Mouse (Mus musculus): ENCODE results near the gene Slc26a9. TPM values are rescaled to one million over a fixed set of nuclear protein-coding genes. Genes with fewer than 3 reads are reported as not detected.

The Slc26a9 gene
- polyA plus RNA-seq (2017; shearing (Covaris generic)) = not detected

DNA sequence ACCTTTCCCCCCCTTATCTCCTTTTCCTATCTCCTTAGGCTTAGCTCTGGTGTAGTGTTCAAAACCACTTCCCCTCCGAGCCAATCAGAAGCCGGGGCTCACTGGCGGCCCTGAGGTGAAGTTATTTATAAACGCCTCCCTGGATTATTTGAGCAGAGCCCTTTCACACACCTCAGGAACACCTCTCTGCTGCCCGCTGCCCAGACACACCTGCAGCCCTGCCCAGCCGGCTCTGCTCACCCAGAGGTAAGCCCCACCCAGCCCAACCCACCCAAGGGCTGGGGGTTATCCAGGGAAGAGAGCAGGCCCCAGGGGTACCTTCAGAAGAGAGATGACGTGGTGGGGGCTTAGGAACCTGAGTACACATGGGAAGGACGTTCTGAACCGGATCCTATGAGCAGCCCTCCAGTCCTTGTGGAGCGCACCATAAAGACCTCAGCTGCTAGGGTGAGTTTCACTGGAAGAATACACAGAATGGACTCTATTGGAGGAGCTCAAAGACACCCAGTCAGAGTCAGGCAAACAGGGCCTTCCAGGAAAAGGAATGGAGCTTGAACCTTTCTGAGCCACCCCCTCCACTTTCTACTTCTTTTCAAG lies at the start of gene Slc26a9:
TSS of gene Slc26a9 (plus strand) at position 155 of the 597 bp plus-strand sequence.
- ATAC-seq = no peak

DNA sequence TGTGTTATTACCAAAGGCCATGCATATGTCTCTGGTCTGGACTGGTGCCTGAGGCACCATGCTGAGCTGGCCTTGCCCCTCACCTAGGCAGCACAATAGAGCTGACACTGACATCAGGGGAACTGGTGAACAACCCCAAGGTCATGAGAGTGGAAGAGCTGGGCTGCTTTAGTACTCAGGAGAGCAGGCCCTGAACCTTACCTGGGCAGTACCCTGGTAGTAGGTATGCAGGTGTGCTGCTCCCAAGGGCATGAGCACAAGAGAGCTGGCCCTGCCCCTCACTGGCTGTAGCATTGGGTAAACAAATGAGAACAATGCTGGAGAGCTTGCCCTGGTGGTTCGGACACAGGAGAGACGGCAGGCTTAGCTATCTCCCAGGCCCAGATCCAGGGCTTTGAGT lies 48.5 kb upstream of the Slc26a9 start:
- no peak for ATAC-seq

DNA sequence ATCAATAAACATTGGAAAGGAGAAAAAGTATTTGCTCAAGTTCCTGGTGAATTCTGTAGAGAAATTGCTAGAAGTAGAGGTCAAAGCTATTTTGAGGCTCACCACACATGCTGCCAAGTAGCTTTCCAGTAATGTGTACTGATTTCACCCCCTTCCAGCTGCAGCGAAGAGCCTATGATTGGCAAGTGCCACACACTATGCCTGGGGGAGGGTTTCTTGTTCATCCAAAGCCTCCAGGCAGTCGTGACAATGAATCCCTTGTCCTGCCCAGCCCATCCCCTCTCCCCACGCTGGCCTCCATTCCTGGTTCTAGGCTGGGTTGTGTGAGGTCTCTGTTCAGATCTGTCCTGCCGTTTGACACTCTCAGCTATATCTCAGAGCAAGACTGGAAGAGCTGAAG lies 47.5 kb upstream of the Slc26a9 start:
- ATAC-seq = no peak

DNA sequence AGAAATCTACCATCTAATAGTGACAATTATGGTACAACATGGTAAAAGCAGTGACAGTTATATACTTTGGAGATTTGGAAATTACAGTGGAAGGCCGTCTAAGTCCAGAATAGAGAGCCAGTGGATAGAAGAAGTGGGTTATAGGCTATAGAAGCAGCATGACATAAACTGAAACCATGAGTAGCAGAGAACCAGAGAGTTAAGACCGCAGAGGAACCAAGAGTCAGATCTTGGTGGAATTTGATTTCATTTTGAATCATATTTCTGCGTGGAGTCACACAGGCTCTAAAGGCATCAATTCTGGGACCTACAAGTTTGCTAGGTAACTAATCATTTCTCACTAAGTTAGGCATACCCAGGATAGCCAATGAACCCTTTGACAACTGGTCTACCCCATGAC lies 45.1 kb upstream of the Slc26a9 start:
- ATAC-seq = no peak

DNA sequence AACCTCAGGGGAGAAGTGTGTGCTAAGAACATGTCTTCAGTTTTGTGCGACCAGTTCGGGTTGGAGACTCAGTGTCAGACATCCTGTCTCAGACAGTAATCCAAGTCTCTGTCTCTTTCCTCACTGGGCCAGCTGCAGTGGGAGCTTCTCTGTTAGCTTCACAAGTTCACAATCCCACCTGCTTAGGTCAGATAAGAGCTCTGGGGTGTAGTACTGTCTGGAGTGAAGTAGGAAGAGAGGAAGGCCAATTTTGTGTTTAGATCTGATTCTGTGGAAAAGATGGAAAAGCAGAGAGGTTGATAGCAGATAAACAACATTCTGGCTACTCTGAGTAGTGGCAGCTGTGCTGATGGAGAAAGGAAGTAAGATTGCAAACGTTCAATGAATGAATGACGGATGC lies 44.2 kb upstream of the Slc26a9 start:
- no peak for ATAC-seq

DNA sequence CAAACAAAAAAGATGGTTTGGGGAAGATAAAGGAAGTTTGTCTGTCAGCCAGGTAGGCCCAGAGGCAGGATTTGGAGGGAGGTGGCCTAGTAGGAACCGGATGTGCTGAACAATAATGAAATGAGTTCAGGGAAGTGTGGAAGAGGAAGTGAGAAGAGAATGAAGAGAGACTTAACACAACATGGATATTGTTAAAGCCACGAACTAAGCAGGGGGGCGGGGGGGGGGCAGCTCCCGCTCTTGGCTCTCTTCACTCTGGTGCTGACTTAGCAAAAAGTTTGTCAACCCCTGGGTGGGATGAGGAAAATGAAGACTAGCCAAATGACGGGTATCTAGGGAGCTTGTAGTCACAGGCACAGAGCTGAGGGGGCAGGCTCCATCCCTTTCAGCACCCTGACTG lies 43.4 kb upstream of the Slc26a9 start:
- no peak for ATAC-seq

DNA sequence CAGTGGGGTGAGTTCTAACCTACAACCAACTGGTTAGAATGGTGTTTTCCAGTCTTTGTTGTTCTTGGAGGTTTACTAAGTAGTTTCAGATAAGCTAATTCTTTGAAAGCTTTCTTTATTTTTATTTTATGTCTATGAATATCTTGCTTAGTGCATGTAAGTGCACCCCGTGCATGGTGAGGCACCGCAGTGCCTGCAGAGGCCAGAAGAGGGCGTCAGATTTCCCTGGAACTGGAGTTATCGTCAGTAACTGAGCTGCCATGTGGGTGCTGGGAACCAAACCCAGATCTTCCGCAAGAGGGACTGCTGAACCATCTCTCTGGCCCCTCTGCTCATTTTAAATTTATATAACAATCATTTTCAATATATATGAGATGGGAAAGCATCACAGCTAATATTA lies 42.4 kb upstream of the Slc26a9 start:
- no peak for ATAC-seq

DNA sequence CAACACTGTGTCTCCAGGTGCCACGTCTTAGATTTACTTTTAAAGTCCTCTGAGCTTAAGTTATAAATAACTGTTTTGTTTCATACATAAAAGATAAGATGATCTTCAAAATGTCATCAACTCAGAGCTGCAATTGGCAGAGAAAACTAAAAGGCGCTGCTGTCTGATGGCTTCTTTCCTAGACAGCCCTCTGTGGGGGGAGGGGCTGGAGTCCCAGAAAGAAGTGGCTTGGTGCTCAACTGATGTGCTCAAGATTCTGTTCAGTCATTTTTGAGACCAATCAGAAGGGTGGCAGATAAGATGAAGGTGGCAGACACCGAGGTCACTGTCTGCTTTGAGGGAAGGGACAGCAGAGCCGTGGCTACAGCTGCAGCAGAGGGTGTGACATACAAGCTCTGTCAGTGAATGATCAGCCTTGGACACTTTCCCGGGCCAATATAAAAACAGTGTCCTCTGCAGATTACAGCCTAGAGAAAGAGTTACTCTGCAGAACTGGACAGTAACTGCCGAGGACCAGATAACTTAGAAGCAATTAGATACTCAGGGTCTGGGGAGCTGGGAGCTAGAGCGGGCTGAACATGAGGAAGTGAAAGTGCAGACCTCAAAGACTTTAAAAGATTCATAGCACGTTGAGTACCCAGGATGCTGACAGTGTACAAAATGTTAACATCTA lies 41.6 kb upstream of the Slc26a9 start:
- peak; percentile 36 for ATAC-seq

DNA sequence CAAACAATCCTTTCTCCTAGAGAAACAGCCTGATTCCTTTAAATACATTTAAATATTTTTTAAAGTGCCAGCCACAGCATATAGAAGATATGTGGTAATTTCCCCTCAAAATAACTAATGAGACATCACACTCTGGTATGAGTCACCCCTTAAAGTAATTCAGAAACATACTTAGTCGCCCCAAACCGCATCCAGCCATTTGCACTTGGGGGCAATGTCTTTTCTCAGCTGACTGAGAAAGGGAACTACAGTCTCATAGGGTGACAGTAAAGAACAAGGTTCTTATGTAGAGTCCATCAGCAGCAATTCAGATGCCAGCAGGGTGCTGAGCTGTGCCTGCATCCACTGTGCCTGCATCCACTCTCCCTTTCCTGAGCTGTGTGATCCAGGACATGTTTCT lies 40.3 kb upstream of the Slc26a9 start:
- ATAC-seq = peak; percentile 43

DNA sequence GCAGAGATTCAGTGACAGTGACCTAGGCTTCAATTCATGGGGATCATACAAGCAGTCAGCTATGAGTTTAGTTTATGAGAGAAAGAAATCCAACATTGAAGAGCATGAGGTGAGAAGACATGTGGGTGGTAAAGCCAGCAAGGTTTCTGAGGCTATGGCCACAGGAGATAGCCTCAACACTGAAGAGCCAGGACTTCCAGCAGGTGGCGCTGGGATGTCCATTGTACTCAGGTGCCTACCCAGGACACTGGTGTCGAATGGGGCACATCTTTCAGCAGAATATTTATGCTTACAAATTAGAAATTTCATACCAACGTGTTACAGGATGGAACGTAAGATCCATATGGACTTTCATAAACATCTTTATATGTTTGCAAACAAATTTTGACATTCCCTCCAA lies 35.5 kb upstream of the Slc26a9 start:
- ATAC-seq = no peak

DNA sequence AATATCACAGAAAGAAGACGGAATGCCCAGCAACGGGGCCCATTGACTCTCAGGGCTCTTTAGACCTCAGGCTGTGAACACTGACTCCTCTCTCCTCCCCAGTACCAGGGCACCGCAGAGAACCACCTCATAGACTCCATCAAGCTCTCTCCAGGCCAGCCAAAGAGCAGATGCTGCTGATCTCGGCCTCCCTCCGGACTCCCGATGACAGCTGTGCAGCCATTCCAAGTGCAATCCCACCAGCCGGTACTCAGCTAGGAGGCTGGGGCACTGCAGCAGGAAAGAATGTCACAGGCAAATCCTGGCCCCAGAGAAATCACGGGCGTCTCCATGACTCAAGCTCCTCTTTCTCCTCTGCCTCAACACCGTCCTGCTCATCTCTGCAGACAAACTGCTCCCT lies 32.3 kb upstream of the Slc26a9 start:
- no peak for ATAC-seq

DNA sequence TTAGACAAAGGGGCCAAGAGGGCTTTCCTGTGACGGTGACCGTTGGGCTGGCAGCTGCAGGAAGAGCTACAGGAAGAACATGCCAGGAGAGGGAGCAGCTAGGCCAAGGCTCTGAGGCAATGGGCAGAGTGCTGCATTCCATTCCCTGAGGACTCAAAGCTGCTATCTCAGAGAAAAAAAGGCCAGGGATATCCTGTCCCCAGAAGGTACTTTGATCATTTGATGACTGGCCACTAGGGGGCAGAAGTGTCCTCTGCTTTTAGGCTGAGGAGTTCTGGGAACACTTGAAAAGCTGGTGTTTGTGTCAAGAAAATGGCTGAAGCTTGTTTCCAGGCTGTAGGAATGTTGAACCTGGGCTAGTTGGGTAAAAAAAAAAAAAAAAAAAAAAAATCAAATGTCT lies 31.4 kb upstream of the Slc26a9 start:
- no peak for ATAC-seq

DNA sequence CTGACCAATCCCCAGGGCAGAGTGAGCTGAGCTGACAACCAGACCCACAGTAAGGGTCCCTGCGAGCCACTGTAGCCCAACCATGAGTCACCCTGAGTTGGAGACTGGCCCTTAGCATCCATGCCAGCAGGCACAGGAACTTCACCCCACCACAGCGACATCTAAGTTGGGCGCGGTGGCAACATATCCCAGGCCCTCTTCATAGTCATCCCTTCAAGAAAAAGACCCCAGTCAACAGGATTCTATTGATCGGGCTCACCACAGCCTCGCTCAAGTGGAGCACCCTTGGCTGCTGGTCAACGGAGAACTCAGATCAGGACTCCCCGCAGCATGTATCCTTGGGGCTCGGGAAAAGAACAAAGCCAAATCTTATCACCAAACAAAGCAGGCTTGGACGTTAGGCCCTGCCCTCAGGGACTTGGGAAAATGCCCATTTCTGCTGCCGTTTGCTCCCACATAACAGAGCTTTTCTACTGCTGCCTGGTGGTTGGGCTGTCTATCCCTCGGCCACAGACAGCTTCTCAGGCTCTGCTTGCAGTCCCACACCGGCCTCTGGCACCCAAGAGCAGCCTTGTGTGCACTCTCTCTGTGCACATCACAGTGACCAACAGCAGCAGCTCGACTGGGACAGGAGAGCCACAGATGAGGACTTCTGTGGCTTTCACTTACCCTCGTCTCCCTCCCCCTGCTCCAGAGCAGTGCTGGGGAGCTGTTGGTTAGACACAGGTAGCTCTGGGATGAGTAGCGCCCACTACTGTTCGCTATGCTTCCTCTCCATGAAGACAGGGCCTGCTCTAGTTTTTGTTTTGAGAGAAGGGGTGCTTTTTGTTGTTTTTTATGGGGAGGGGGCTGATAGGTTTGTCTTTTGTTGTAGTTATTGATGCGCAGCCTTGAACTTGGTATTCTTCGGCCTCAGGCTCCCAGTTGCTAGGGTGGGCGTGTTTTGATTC lies 29.2 kb upstream of the Slc26a9 start:
- no peak for ATAC-seq

DNA sequence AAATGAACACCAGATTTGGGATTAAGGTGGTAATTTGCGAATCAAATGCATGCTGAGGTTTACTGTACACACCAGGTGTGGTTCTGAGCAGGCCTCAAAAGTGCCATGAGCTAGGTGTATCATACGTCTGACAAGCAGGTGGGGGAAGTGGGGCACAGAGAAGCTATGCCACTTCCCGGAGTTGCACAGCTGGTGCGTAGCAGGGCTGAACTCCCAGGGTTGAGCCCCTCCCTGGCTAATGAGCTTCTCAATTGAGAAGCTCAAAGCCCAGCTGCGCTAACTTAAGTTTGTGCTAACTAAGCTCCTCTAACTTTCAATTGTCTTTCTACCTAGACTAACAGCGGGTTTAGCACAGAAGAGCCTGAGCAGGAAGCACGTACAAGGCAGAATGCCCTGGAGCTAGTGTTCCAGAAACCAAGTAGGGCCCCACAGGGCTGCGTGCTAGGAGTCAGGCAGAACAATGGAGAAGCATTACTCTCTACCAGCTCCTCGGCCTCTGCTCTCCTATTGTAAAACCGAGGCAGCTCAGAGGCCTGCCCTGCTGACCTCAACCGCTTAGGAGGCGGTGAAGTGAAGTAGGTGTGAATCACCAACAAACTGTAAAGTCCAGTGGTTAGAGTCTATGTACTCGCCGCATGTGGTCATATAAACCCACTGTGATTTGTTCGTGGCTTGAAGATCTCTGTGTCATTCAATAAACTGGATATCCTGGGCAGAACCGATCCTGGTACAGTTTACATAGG lies 24.7 kb upstream of the Slc26a9 start:
- no peak for ATAC-seq

DNA sequence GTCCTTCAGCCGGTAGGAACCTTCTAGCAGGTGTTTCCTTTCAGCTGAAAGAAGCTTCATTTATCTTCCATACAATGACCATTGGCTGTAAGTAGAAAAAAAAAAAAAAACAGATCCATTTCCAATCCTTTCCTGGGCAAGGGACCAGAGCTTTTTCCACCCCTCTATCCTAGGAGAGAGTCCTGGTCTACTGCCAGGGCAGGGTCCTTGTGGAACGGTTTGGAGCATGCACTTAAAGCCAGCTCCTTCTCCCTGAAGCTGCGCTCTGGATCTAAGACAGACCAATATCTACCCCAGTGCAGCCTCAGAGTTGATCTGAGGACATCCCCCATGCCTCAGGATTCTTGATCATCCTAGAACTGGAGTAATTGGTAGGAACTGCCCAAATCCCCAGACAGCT lies 21.8 kb upstream of the Slc26a9 start:
- no peak for ATAC-seq

DNA sequence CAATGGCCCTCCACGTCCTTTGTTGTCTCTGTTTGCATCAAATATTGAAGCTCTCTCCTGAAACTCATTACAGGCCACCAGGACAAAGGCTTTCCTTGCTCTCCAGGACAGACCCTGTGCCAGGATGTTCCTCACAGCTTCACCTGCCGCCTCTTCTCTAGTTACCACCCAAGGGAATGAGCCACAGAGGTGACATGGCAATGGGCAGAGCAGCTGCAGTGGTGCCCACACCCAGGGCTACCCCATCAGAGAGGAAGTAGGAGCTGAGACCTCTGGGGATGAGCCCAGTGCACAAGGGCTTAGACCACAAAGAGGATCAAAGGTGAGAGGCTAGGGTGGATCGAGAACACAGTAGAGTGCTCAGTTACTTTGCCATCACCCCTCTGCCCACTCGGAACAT lies 20.3 kb upstream of the Slc26a9 start:
- no peak for ATAC-seq

DNA sequence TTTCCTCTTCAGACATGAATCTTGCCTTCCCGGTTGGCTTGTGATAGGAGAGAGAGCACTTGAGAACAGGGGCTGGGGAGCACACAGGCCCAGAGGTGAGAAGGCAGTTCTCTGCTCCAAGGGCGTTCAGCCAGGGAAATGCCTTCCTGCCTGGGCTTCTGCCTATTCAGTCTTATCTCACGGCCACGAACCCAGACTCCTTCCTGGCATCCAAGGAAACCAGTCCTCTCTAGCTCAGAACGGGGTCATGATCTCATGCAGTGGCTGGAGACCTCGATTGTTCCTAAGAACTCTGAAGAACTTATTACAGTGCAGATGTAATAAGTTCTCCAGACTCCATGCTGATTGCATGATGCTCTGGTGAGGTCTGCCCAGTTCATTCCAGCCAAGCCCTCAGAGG lies 17.2 kb upstream of the Slc26a9 start:
- no peak for ATAC-seq

DNA sequence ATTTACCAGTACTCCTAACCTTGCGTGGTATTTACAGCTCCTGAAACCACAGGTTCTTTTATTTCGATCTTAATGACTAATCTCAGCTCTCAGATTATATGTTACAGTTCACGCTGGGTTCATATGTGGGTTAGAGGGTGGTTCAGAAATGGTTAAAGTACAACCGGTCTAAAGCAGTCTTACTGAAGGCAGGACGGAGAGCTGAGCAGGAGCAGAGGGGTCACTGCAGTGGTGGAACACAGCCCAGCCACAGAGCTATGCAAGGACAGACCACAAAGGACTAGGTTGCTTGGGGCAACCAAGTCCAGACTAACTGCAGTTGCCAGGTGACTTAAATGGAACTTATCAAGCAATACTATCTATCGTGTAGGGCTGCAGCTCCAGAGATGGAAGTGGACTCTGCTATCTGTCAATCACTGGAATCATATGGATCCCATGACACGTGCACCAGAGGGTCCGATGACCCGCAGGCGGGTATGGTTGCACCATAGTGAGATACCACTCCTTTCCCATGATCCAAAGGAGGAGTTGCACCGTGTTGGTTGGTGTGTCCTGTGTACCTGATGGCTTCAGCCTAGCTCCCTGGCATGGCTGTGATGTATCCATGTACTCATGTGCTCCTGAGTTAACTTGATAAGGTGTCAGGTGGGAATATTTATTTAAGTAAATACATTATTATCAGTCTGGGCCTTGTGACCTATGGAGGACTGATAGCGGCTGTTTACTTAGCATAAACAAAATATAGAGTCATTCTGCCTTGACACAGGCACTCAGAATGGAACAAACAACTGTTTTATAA lies 13.0 kb upstream of the Slc26a9 start:
- ATAC-seq = no peak

DNA sequence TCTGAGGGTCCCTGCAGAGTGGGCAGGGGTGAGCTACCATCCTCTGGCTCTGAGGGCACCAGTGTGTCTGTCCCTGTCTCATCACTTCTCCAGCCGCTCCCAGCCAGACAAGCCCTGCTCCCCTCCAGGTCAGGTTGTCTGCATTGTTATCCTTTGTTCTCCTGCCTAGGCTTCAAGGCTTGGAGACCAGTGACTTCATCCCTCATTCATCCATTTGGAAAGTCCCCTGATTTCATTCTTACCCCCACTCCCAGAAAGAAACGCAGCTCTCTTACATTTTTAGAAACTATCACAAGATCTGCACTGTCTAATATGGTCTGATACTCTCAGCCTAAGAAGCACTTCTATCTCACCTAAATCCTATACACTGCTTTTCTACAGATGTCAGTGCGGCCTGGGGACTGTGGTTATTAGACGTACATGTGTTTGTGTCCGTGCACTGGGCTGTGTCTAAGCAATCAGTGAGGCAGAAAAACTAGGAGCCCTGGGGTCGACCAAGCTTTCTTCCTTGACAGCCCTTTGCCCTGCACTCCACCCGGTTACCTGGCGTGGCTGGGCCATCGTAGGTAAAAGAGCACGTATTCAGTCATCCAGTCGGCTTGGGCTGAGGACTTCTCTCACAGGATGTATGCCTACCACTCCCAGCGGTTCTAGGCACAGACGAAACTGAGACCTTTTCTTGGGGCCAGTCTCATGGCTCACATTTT lies 10.2 kb upstream of the Slc26a9 start:
- no peak for ATAC-seq

DNA sequence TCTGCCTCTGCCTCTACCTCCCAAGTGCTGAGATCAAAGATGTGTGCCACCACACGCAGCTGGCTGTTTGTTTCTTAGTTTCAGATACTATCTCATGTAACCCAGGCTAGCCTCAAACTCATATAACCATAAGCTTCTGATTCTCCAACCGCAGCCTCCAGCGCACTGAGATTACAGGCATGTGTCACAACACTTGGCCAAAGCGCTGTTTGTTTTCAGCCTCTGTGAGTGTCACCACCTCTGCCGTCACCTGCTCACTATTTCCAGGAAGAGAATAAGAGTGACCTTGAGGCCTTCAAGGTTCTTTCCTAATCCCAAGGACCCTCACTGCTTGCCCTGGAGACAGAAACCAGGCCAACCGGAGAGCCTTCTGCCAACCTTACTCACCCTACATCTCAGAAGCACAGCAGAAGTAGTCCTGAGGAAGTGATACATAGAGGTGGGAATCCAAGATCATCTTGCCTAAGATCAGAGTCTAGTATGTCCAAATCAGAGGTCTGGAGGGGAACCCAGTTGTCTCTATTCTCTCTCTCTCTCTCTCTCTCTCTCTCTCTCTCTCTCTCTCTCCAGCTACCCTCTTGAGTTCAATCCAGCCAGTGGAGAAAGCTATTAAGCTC lies 9.1 kb upstream of the Slc26a9 start:
- no peak for ATAC-seq

DNA sequence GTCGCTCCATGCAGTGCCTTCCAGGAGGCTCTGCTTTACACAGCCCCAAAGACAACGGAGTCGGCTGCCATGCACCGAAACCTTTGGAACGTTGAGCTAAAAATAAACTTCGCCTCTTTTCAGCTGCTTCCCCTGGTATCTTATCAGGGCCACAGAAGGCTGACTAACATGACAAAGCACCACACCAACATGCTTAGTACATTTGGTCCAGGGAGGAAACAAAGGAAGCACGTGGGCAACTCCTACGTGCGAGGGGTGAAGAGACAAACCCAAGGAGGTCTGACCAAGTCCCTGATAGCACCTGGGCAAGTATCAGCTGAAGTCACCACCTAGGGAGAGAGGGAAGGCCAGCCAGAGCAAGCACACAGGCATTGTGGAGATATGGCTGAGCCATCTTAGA lies 7.3 kb upstream of the Slc26a9 start:
- no peak for ATAC-seq
